22 mouse cellular contexts compared by ENCODE assay signal in the genomic region with DNA sequence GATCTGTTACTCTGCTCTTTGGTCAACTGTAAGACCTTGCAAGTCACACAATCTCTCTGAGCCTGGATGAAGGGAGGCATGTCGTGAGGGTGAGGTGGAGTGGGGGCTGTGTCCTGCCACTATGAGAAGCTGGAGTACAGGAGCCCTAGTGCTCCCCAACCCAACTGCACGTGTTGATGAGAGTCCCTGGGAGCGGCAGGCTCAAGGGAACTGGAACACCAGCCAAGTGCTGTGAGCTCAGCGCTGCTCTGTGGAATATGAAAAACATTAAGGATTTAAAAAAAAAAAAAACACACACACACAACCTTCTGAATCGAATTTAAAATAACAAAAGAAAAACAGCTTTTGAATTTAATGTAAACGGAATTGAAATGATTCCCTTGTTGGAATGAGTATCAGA.
A peak's percentile ranks its signal among the peaks of the same experiment; 100 is the strongest.
DNase-seq lines count a peak whose midpoint lies in the region; TF ChIP-seq lines count a peak whose summit lies in the region.
"Had no signal": no experiment of that assay in that cellular context is flagged by ENCODE, and none has a peak within 500 bp of the region (broad histone marks: within the 10 kb centered on the region; RNA-seq: fewer than 3 reads in every experiment).

No protein-coding gene starts in this region.

- no peak overlapping the region for H3K27ac ChIP-seq in gastrocnemius, adult 2 months
- H3K27ac ChIP-seq: heart, adult 2 months; heart, embryonic 10.5 days; heart, embryonic 13.5 days; hindbrain, embryonic 14.5 days; hindbrain, postnatal 0 days had no signal

- DNase-seq in gastrocnemius, postnatal 14 days: peak; percentile 18
- DNase-seq in gastrocnemius, adult 2 months: no peak
- peak; percentile 24 for DNase-seq in brain, adult 2 months (ENCODE audit: low read depth, low spot score)
- peak; percentile 47 for DNase-seq in fibroblast of lung, adult 2 months (ENCODE audit: low read depth)
- DNase-seq in left cerebral cortex, adult 8-10 months (ENCODE audit: low spot score in 2 of 2): no peak
- no peak for DNase-seq in kidney, postnatal 14 days
- DNase-seq: adrenal gland, postnatal 14 days; cerebellum, adult 11 months; cerebellum, adult 2 months; cerebellum, adult 9-11 months; cerebellum, postnatal 36 days; embryo, embryonic 11 days; forebrain, postnatal 0 days; gastrocnemius, postnatal 36 days; heart, adult 2 months; heart, postnatal 14 days; heart, postnatal 4 days; kidney, adult 2 months had no signal

- intact Hi-C loops in gastrocnemius, postnatal 14 days (cut with DNase I; ENCODE audit: low total_unique reads): no loop called here
- intact Hi-C loops in gastrocnemius, adult 2 months (cut with DNase I): no loop called here

- no peak overlapping the region for H3K4me3 ChIP-seq in gastrocnemius, adult 2 months
- H3K4me3 ChIP-seq: heart, adult 2 months; heart, embryonic 10.5 days; heart, embryonic 13.5 days had no signal

- TF ChIP-seq CTCF in gastrocnemius, adult 2 months (IDR thresholded peaks at IDR 0.05): no peak

Comparison
In these comparisons a context has a peak if more than half of its experiments do, and no peak if none do; other contexts are left out.
1. DNase-seq: peak in gastrocnemius, postnatal 14 days (single experiment), brain, adult 2 months (single experiment) and fibroblast of lung, adult 2 months (single experiment); none in gastrocnemius, adult 2 months (single experiment), left cerebral cortex, adult 8-10 months (0 of 2) and kidney, postnatal 14 days (single experiment).